In the genomic region with DNA sequence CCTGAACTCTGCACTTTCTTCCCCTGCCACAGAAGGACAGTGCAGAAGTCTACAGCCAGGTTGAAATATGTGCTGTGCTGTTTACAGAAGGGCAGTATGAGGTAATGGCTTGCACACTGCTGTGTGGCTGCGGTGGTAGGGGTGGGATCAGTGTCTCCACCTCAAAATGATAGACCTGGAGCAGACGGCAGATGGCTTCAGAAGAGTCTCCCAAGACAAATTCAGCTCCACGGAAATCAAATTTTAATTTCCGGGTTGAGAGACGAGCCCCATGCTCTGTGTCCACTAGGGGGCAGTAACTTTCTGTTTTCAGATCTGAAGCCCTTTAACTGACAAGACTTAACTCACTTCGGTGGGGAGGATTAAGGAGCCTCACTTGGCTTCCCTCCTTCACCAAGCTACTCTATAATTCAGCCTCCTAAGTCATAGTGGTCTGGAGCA, we compare ENCODE assay signal across 9 mouse cellular contexts. TPM values are rescaled to one million over a fixed set of nuclear protein-coding genes. Genes with fewer than 3 reads are reported as not detected.
A peak's percentile ranks its signal among the peaks of the same experiment; 100 is the strongest.
DNase-seq lines count a peak whose midpoint lies in the region; ATAC-seq lines count a peak whose summit lies in the region.
"Had no signal": no experiment of that assay in that cellular context is flagged by ENCODE, and none has a peak within 500 bp of the region (broad histone marks: within the 10 kb centered on the region; RNA-seq: fewer than 3 reads in every experiment).

No protein-coding gene starts in this region.

- ATAC-seq in embryonic facial prominence, embryonic 15.5 days (ENCODE audit: insufficient number of reproducible peaks, low FRiP score, low TSS enrichment, low read depth): no peak
- peak; percentile 48 for ATAC-seq in liver, embryonic 13.5 days (ENCODE audit: low read depth)
- peak; percentile 38; the same call in 1 of the 2 replicates for ATAC-seq in monocyte, adult 5-6 weeks (replicated peaks; ENCODE audit: insufficient number of reproducible peaks, low FRiP score, low TSS enrichment, poor library complexity, severe bottlenecking)

- H3K27me3 ChIP-seq in embryonic facial prominence, embryonic 15.5 days: no peaks in the 10 kb centered on the region
- no peaks in the 10 kb centered on the region for H3K27me3 ChIP-seq in liver, embryonic 13.5 days
- H3K27me3 ChIP-seq: embryonic facial prominence, embryonic 12.5 days had no signal

- no peak overlapping the region for H3K27ac ChIP-seq in embryonic facial prominence, embryonic 15.5 days (replicated peaks)
- no peak overlapping the region for H3K27ac ChIP-seq in liver, embryonic 13.5 days
- H3K27ac ChIP-seq: embryonic facial prominence, embryonic 12.5 days had no signal

- peak overlapping the region; percentile 19 for H3K4me2 ChIP-seq in embryonic facial prominence, embryonic 15.5 days (replicated peaks)
- H3K4me2 ChIP-seq in liver, embryonic 13.5 days: peak overlapping the region; percentile 17; the same call in 1 of the 2 replicates
- H3K4me2 ChIP-seq: embryonic facial prominence, embryonic 12.5 days had no signal

- H3K36me3 ChIP-seq in embryonic facial prominence, embryonic 15.5 days: no peaks in the 10 kb centered on the region
- H3K36me3 ChIP-seq in liver, embryonic 13.5 days: no peaks in the 10 kb centered on the region
- H3K36me3 ChIP-seq: embryonic facial prominence, embryonic 12.5 days had no signal

- H3K4me1 ChIP-seq in embryonic facial prominence, embryonic 15.5 days: no peaks in the 10 kb centered on the region
- peaks cover 3% of the 10 kb centered on the region; the same call in 1 of the 2 replicates for H3K4me1 ChIP-seq in liver, embryonic 13.5 days (replicated peaks)
- H3K4me1 ChIP-seq: embryonic facial prominence, embryonic 12.5 days had no signal

- peak; percentile 57 for DNase-seq in gastrocnemius, adult 18-20 months (ENCODE audit: low spot score)
- DNase-seq in gastrocnemius, postnatal 36 days: no peak
- DNase-seq in WW6 (ENCODE audit: low read depth, low spot score): peak; percentile 20
- peak; percentile 54 for DNase-seq in hindlimb bud, embryonic 11.5 days (ENCODE audit: extremely low spot score, low read depth, low spot score)
- peak; percentile 48 for DNase-seq in liver, embryonic 13.5 days
- no peak for DNase-seq in right cerebral cortex, adult 18-20 months

- H3K4me3 ChIP-seq in embryonic facial prominence, embryonic 15.5 days (replicated peaks): no peak overlapping the region
- H3K4me3 ChIP-seq in liver, embryonic 13.5 days (replicated peaks): no peak overlapping the region
- H3K4me3 ChIP-seq: embryonic facial prominence, embryonic 12.5 days had no signal

- H3K9ac ChIP-seq in embryonic facial prominence, embryonic 15.5 days: no peak overlapping the region
- no peak overlapping the region; the same call in 1 of the 2 replicates for H3K9ac ChIP-seq in liver, embryonic 13.5 days
- H3K9ac ChIP-seq: embryonic facial prominence, embryonic 12.5 days had no signal

- WGBS in embryonic facial prominence, embryonic 15.5 days: 7% methylated on average over 6 of the region's 6 CpGs
- 9% methylated on average over 6 of the region's 6 CpGs for WGBS in liver, embryonic 13.5 days (ENCODE audit: insufficient replicate concordance)

- intact Hi-C loops in gastrocnemius, postnatal 36 days (cut with DNase I): no loop called here

- no peaks in the 10 kb centered on the region for H3K9me3 ChIP-seq in embryonic facial prominence, embryonic 15.5 days (replicated peaks)
- H3K9me3 ChIP-seq in liver, embryonic 13.5 days (replicated peaks): no peaks in the 10 kb centered on the region
- H3K9me3 ChIP-seq: embryonic facial prominence, embryonic 12.5 days had no signal

RNA-seq across cellular contexts. Expression of gene Incenp, which starts 12.0 kb away (rescaled TPM):
- total RNA-seq in gastrocnemius, adult 18-20 months (2021): 1 to 10 TPM; 1.4 to 1.7 TPM
- total RNA-seq in gastrocnemius, postnatal 36 days (2021): 1 to 10 TPM; 1.9 to 6.4 TPM
- polyA plus RNA-seq in embryonic facial prominence, embryonic 15.5 days (2015; fragmentation: Nextera tagmentation; extraction: Ambion mirVana): 90.9 and 97.2 TPM in 2 replicates
- polyA plus RNA-seq in liver, embryonic 13.5 days (2015; fragmentation: Nextera tagmentation; extraction: Ambion mirVana): 100 and 108 TPM in 2 replicates
- 23.7 to 34.3 TPM (median 24.1 TPM) in 3 replicates for total RNA-seq in monocyte, adult 5-6 weeks (2017)

Comparison
In these comparisons a context has a peak if more than half of its experiments do, and no peak if none do; other contexts are left out.
1. DNase-seq: peak in gastrocnemius, adult 18-20 months (single experiment), WW6 (single experiment), hindlimb bud, embryonic 11.5 days (single experiment) and liver, embryonic 13.5 days (single experiment); none in gastrocnemius, postnatal 36 days (0 of 2) and right cerebral cortex, adult 18-20 months (single experiment).